ENCODE assay signal across 8 mouse cellular contexts in the genomic region with DNA sequence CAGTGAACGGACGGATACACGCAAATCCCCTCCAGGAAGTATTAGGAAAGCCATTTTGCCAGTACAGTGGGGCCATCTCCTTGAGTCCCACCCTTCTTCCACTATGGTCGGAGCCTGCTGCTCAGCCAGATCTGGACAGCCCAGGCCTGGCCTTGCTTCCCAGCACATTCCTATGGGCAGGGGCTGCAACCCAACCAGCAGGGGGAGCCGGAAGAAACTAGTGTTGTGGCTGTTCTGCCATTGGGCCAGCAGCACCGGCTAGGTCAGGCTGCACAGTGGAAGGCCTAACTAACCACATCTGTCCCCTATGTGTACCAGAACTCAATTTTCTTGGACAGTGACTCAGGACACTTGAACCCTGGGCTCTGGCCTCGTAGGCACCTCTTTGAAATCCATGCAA. TPM values are rescaled to one million over a fixed set of nuclear protein-coding genes. Genes with fewer than 3 reads are reported as not detected.
A peak's percentile ranks its signal among the peaks of the same experiment; 100 is the strongest.
DNase-seq lines count a peak whose midpoint lies in the region; ATAC-seq lines count a peak whose summit lies in the region.

No protein-coding gene starts in this region.

- peak; percentile 57 for DNase-seq in gastrocnemius, adult 18-20 months (ENCODE audit: low spot score)
- DNase-seq in gastrocnemius, postnatal 4 days (ENCODE audit: low spot score in 2 of 2): no peak
- peak; percentile 35 for DNase-seq in urinary bladder, postnatal 25 days (ENCODE audit: low spot score)
- no peak for DNase-seq in urinary bladder, postnatal 36 days (ENCODE audit: low spot score in 2 of 2)
- peak; percentile 76 for DNase-seq in lung, postnatal 36 days
- DNase-seq in left cerebral cortex, adult 11 months (ENCODE audit: low spot score): no peak
- DNase-seq in urinary bladder, adult 2 months (ENCODE audit: low spot score): no peak

- no peak overlapping the region for H3K4me2 ChIP-seq in heart, embryonic 13.5 days

- H3K36me3 ChIP-seq in heart, embryonic 13.5 days: no peaks in the 10 kb centered on the region

- 74% methylated on average over 7 of the region's 7 CpGs for WGBS in heart, embryonic 13.5 days

- peaks cover 59% of the 10 kb centered on the region for H3K4me1 ChIP-seq in heart, embryonic 13.5 days

- no peaks in the 10 kb centered on the region for H3K27me3 ChIP-seq in heart, embryonic 13.5 days (replicated peaks)

- no peak overlapping the region for H3K4me3 ChIP-seq in heart, embryonic 13.5 days

- ATAC-seq in heart, embryonic 13.5 days (ENCODE audit: extremely low read depth, insufficient number of reproducible peaks, low FRiP score, low TSS enrichment): no peak

- H3K9ac ChIP-seq in heart, embryonic 13.5 days: peak overlapping the region; percentile 52; the same call in 1 of the 2 replicates

- H3K9me3 ChIP-seq in heart, embryonic 13.5 days: no peaks in the 10 kb centered on the region

- peak overlapping the region; percentile 89 for H3K27ac ChIP-seq in heart, embryonic 13.5 days (replicated peaks)

RNA-seq across cellular contexts. Expression of gene Angptl2, which starts 30.6 kb away (rescaled TPM):
- 10 to 100 TPM; 29.6 to 48.6 TPM for total RNA-seq in gastrocnemius, adult 18-20 months (2021)
- 100 to 1,000 TPM; 356 to 404 TPM for total RNA-seq in gastrocnemius, postnatal 4 days (2021)
- polyA plus RNA-seq in heart, embryonic 13.5 days (2015; fragmentation: Nextera tagmentation; extraction: Ambion mirVana): 55.4 and 59.0 TPM in 2 replicates
- 67.7 and 73.5 TPM in 2 replicates for polyA plus RNA-seq in urinary bladder, adult 2 months (2012; rRNA removed)

RNA-seq across cellular contexts. Expression of gene Garnl3, which starts 53.8 kb away (rescaled TPM):
- total RNA-seq in gastrocnemius, adult 18-20 months (2021): under 1 TPM; 0.34 to 0.69 TPM
- 1 to 10 TPM; 7.5 to 8.4 TPM for total RNA-seq in gastrocnemius, postnatal 4 days (2021)
- 10.4 and 11.0 TPM in 2 replicates for polyA plus RNA-seq in heart, embryonic 13.5 days (2015; fragmentation: Nextera tagmentation; extraction: Ambion mirVana)
- polyA plus RNA-seq in urinary bladder, adult 2 months (2012; rRNA removed): 3.7 TPM in 2 replicates

Comparison
In these comparisons a context has a peak if more than half of its experiments do, and no peak if none do; other contexts are left out.
1. DNase-seq: peak in gastrocnemius, adult 18-20 months (single experiment), urinary bladder, postnatal 25 days (single experiment) and lung, postnatal 36 days (single experiment); none in gastrocnemius, postnatal 4 days (0 of 2), urinary bladder, postnatal 36 days (0 of 2), left cerebral cortex, adult 11 months (single experiment) and urinary bladder, adult 2 months (single experiment).
2. RNA of gene Angptl2, which starts 30.6 kb away (total RNA-seq): 356 to 404 TPM in gastrocnemius, postnatal 4 days; 29.6 to 48.6 TPM in gastrocnemius, adult 18-20 months; every median in the first group is over 4 times any median in the second.
3. RNA of gene Garnl3, which starts 53.8 kb away (total RNA-seq): 7.5 to 8.4 TPM in gastrocnemius, postnatal 4 days; 0.34 to 0.69 TPM in gastrocnemius, adult 18-20 months; every median in the first group is over 4 times any median in the second.